Mouse (Mus musculus) spleen, adult 2 months (tissue): ENCODE measurements around the gene Ttbk1.

Experiments
- CTCF ChIP-seq: fragments of 200-500 bp; IDR thresholded peaks from 2 replicates; pipeline ENCODE4 v1.5.1; 2011; ENCODE audit warnings: mild to moderate bottlenecking, inconsistent platforms; ENCODE audit not compliant: insufficient read depth, insufficient read length, insufficient replicate concordance; ENCODE audit errors: extremely low read depth
- POLR2A ChIP-seq: fragments of 200-500 bp; IDR thresholded peaks from 2 replicates; pipeline ENCODE4 v1.6.1; 2011; ENCODE audit warnings: low read depth, low read length, inconsistent platforms

GRCm38 (mm10) chr17:46453970-46454411, 33.5 kb downstream of the Ttbk1 start:
- no peak for TF ChIP-seq CTCF
- TF ChIP-seq POLR2A, result no peak
